12 mouse cellular contexts compared by ENCODE assay signal in the genomic region with DNA sequence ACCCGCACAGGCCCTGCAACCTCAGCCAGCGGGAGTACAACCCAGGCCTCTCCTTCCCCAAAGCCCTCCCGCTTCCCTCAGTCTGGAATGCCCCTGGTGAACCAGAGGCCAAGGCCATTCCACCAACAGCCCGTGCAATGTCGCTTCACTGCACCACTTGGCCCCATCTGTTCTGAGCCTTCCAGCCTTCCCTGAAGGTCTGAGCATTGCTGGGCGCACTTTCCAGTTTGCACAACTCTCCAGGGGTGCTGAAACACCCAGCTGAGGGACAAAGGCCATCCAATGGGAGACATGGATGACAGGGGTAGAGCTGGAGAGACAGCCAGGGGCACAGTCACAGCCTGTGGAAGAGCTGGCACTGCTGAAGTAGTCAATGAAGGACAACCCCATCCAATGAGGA.
"Had no signal": no experiment of that assay in that cellular context is flagged by ENCODE, and none has a peak within 500 bp of the region (broad histone marks: within the 10 kb centered on the region; RNA-seq: fewer than 3 reads in every experiment).

No protein-coding gene starts in this region.

- H3K27me3 ChIP-seq: liver, embryonic 12.5 days; neural tube, embryonic 13.5 days; stomach, embryonic 15.5 days had no signal

- H3K27ac ChIP-seq: kidney, postnatal 0 days; left cerebral cortex, adult 2 months; limb, embryonic 10.5 days; liver, embryonic 12.5 days; neural tube, embryonic 13.5 days; stomach, embryonic 15.5 days had no signal

- DNase-seq: lung, embryonic 14.5 days; lung, postnatal 10 days; lung, postnatal 4 days; retina, postnatal 1 day; thymus, adult 2 months; thymus, postnatal 25 days had no signal

- H3K9me3 ChIP-seq: limb, embryonic 10.5 days; liver, embryonic 12.5 days; neural tube, embryonic 13.5 days; stomach, embryonic 15.5 days had no signal

- H3K4me1 ChIP-seq: liver, embryonic 12.5 days; stomach, embryonic 15.5 days had no signal

- H3K36me3 ChIP-seq: limb, embryonic 10.5 days; liver, embryonic 12.5 days; neural tube, embryonic 13.5 days; stomach, embryonic 15.5 days had no signal

- H3K4me3 ChIP-seq: left cerebral cortex, adult 2 months; limb, embryonic 10.5 days; liver, embryonic 12.5 days; neural tube, embryonic 13.5 days; stomach, embryonic 15.5 days had no signal
